Mouse (Mus musculus): ENCODE measurements around the gene Aknad1. TPM values are rescaled to one million over a fixed set of nuclear protein-coding genes. Genes with fewer than 3 reads are reported as not detected.
A peak's percentile ranks its signal among the peaks of the same experiment; 100 is the strongest.

Gene Aknad1
- total and polyA plus RNA-seq, 2 experiments from 2014 or later, result not detected

- no peak for TF ChIP-seq CTCF (IDR thresholded peaks at IDR 0.05; ENCODE audit: low read depth)
- Histone ChIP-seq H3K4me1 (ENCODE audit: insufficient read depth) (no peaks in the 10 kb centered on the region), H3K27ac (ENCODE audit: low read depth, low read length) (no peak overlapping the region), H3K27me3 (ENCODE audit: insufficient read depth, low read length) (no peaks in the 10 kb centered on the region), H3K4me3 (ENCODE audit: low read depth, low read length) (no peak overlapping the region), H3K9ac (no peak overlapping the region), H3K9me3 (ENCODE audit: low read length) (no peaks in the 10 kb centered on the region), H3K4me2 (ENCODE audit: low read depth) (no peak overlapping the region), H3K36me3 (ENCODE audit: insufficient read depth) (no peaks in the 10 kb centered on the region)
- DNase-seq (no peak), ATAC-seq (no peak)
- 89% methylated on average over 6 of the region's 6 CpGs for WGBS
These were observed 30.1 kb downstream of the Aknad1 start for GRCm38 (mm10) chr3:108769547-108769946.

DNA sequence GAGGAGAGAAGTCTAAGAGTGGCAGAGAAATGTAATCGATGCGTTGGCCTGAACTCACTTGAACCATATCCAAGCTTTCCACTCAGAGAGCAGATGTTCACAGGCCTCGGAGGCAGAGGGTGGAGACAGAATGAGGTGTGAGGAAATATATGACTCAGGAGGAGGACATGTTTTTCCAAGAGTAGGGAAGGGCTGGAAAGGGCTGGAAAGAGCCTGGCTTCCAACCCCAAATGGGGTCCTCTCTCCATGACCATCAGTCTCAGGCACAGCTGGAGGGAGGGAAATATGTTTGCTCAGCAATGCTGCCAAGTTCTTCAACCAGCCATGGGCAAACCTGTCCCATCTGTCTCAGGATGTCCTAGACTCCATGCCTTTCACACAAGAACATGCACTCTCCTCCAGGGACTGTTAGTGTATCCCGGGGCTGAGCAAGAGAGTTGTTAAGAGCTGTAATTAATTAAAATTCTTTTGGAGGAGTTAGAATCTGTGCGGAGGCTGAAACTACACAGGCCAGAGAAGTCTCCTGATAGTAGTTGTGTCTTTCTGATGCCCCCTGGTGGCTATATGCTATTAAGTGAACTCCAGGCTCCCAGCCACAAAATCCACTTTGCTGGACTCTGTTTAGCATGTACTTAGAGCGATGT is 31.4 kb downstream of the Aknad1 start:
- peak; percentile 83 for DNase-seq
- H3K4me2 ChIP-seq (ENCODE audit: low read depth), result no peak overlapping the region
- H3K27ac ChIP-seq (ENCODE audit: low read depth, low read length), result no peak overlapping the region
- peak; percentile 87 for ATAC-seq
- no peaks in the 10 kb centered on the region for H3K4me1 ChIP-seq (ENCODE audit: insufficient read depth)
- TF ChIP-seq CTCF (IDR thresholded peaks at IDR 0.05; ENCODE audit: low read depth), result peak; percentile 73
- no peak overlapping the region for H3K4me3 ChIP-seq (ENCODE audit: low read depth, low read length)
- H3K36me3 ChIP-seq (ENCODE audit: insufficient read depth), result no peaks in the 10 kb centered on the region
- no peaks in the 10 kb centered on the region for H3K27me3 ChIP-seq (ENCODE audit: insufficient read depth, low read length)
- WGBS, result 22% methylated on average over 6 of the region's 6 CpGs
- no peaks in the 10 kb centered on the region for H3K9me3 ChIP-seq (ENCODE audit: low read length)
- H3K9ac ChIP-seq, result no peak overlapping the region

- Histone ChIP-seq H3K9me3 (ENCODE audit: low read length) (no peaks in the 10 kb centered on the region), H3K27ac (ENCODE audit: low read depth, low read length) (no peak overlapping the region), H3K36me3 (ENCODE audit: insufficient read depth) (no peaks in the 10 kb centered on the region), H3K4me1 (ENCODE audit: insufficient read depth) (no peaks in the 10 kb centered on the region), H3K9ac (no peak overlapping the region), H3K4me3 (ENCODE audit: low read depth, low read length) (no peak overlapping the region), H3K4me2 (ENCODE audit: low read depth) (no peak overlapping the region), H3K27me3 (ENCODE audit: insufficient read depth, low read length) (no peaks in the 10 kb centered on the region)
- TF ChIP-seq CTCF (IDR thresholded peaks at IDR 0.05; ENCODE audit: low read depth), result no peak
- no peak for DNase-seq
- WGBS, result 86% methylated on average over 13 of the region's 13 CpGs
- ATAC-seq, result no peak
These were observed 32.8 kb downstream of the Aknad1 start for GRCm38 (mm10) chr3:108772211-108772610.

- Histone ChIP-seq H3K27ac (ENCODE audit: low read depth, low read length) (no peak overlapping the region), H3K36me3 (ENCODE audit: insufficient read depth) (no peaks in the 10 kb centered on the region), H3K4me3 (ENCODE audit: low read depth, low read length) (no peak overlapping the region), H3K27me3 (ENCODE audit: insufficient read depth, low read length) (no peaks in the 10 kb centered on the region), H3K4me2 (ENCODE audit: low read depth) (no peak overlapping the region), H3K9ac (no peak overlapping the region), H3K9me3 (ENCODE audit: low read length) (no peaks in the 10 kb centered on the region), H3K4me1 (ENCODE audit: insufficient read depth) (no peaks in the 10 kb centered on the region)
- ATAC-seq (no peak), DNase-seq (no peak)
- WGBS, result 87% methylated on average over 3 of the region's 3 CpGs
- TF ChIP-seq CTCF (IDR thresholded peaks at IDR 0.05; ENCODE audit: low read depth), result peak; percentile 30; the same call in 1 of the 2 replicates
These were observed 33.4 kb downstream of the Aknad1 start for GRCm38 (mm10) chr3:108772811-108773210.

DNA sequence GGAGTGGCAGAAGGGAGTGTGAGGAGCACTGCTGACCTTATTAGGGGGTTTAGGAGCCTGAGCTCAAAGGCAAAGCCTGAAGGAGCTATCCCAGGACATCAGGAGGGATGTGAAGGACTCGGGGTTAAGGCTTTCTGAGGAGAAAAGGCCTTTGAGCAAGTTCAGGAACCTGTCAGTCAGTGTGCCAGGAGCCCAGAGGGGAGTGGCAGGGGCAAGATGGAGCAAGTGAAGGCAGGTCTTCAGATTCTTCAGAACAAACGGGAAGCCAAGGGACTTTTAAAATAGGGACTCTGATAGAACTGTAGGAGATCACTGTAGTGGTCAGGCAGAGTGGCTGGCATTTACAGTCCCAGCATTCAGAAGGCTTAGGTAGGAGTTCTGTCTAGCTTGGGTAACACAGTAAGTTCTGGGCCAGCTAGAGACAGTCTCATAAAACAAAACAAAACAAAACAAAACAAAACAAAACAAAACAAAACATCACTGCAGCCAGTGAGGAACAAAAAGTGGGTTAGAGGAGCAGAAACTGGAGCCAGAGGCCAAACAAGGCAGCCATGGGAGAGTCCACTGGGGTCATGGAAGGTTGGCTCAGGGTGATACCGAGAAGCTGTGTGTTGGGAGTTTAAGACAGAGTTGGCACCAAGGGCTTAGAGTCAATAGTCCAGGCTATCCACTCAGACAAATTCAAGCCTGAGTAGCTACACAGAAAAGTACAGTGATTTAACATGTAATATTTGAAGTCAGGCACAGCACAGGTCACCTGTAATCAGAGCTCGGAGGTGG is 39.5 kb downstream of the Aknad1 start:
- ATAC-seq (no peak), DNase-seq (no peak)
- Histone ChIP-seq H3K9me3 (ENCODE audit: low read length) (no peaks in the 10 kb centered on the region), H3K27ac (ENCODE audit: low read depth, low read length) (no peak overlapping the region), H3K4me1 (ENCODE audit: insufficient read depth) (peaks cover 11% of the 10 kb centered on the region), H3K4me2 (ENCODE audit: low read depth) (no peak overlapping the region), H3K36me3 (ENCODE audit: insufficient read depth) (no peaks in the 10 kb centered on the region), H3K9ac (no peak overlapping the region), H3K27me3 (ENCODE audit: insufficient read depth, low read length) (no peaks in the 10 kb centered on the region), H3K4me3 (ENCODE audit: low read depth, low read length) (no peak overlapping the region)
- WGBS, result 74% methylated on average over 4 of the region's 4 CpGs
- TF ChIP-seq CTCF (IDR thresholded peaks at IDR 0.05; ENCODE audit: low read depth), result no peak

DNA sequence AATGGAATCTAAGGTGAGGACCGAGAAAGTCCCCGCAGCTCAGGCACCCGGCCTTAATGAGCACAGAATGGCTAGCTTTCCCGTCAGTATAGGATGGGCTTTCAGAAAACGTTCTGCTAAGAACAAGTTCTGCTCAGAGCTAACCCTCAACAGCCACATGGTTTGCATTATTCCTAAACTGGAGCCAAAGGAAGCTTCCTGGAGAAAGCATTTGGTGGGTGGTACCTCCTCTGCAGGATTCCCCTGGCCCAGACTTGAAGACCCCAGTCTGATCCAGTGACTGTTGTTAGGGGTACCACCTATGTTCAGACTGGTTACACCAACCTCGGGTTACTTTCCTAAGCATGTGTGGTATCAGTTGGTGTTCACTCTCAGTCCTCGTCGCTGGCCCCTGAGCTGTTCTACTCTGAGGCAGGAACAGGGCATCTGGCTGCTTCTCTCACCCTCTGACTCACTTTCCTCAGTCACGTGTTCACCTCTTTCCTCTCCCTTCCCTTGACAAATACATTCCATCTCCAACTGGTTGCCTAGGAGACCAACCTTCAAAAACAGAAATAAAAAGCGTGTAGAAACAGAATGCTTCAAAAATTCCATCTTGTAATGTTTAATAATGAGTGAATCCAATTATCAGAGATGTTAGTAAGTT is 41.9 kb downstream of the Aknad1 start:
- Histone ChIP-seq H3K4me2 (ENCODE audit: low read depth) (no peak overlapping the region), H3K4me1 (ENCODE audit: insufficient read depth) (peaks cover 11% of the 10 kb centered on the region), H3K9me3 (ENCODE audit: low read length) (no peaks in the 10 kb centered on the region), H3K27ac (ENCODE audit: low read depth, low read length) (0 out of 2 replicates have a peak overlapping the region, but pooled peaks have one; percentile 21), H3K4me3 (ENCODE audit: low read depth, low read length) (no peak overlapping the region), H3K27me3 (ENCODE audit: insufficient read depth, low read length) (no peaks in the 10 kb centered on the region), H3K36me3 (ENCODE audit: insufficient read depth) (no peaks in the 10 kb centered on the region), H3K9ac (no peak overlapping the region)
- ATAC-seq (peak; percentile 90), DNase-seq (peak; percentile 47)
- no peak for TF ChIP-seq CTCF (IDR thresholded peaks at IDR 0.05; ENCODE audit: low read depth)
- 54% methylated on average over 10 of the region's 10 CpGs for WGBS

GRCm38 (mm10) chr3:108781884-108782270 is 42.4 kb downstream of the Aknad1 start:
- H3K36me3 ChIP-seq (ENCODE audit: insufficient read depth), result no peaks in the 10 kb centered on the region
- WGBS, result 71% methylated on average over 5 of the region's 5 CpGs
- no peak overlapping the region for H3K9ac ChIP-seq
- peaks cover 11% of the 10 kb centered on the region for H3K4me1 ChIP-seq (ENCODE audit: insufficient read depth)
- DNase-seq (no peak), ATAC-seq (peak; percentile 5; the same call in 1 of the 2 replicates)
- no peak overlapping the region for H3K4me3 ChIP-seq (ENCODE audit: low read depth, low read length)
- no peak overlapping the region for H3K27ac ChIP-seq (ENCODE audit: low read depth, low read length)
- no peaks in the 10 kb centered on the region for H3K9me3 ChIP-seq (ENCODE audit: low read length)
- H3K4me2 ChIP-seq (ENCODE audit: low read depth), result no peak overlapping the region
- H3K27me3 ChIP-seq (ENCODE audit: insufficient read depth, low read length), result no peaks in the 10 kb centered on the region
- no peak for TF ChIP-seq CTCF (IDR thresholded peaks at IDR 0.05; ENCODE audit: low read depth)

Data from forebrain, postnatal 0 days (tissue).